Mouse (Mus musculus) retina, embryonic 14.5 days (tissue): ENCODE data around the gene Camk1d.
"Not testable (repeated sequence)": the region's sequence is repeated elsewhere in the genome, so short reads cannot be mapped to it uniquely, and the experiment has no call there.

Experiments
- DNase-seq: peaks from one replicate; pipeline ENCODE4 v3.0.0-alpha.2; 2015; ENCODE audit warnings: low spot score

Gene Camk1d

GRCm38 (mm10) chr2:5319138-5319537 lies 395.2 kb downstream of the Camk1d start:
- DNase-seq, result no peak

DNA sequence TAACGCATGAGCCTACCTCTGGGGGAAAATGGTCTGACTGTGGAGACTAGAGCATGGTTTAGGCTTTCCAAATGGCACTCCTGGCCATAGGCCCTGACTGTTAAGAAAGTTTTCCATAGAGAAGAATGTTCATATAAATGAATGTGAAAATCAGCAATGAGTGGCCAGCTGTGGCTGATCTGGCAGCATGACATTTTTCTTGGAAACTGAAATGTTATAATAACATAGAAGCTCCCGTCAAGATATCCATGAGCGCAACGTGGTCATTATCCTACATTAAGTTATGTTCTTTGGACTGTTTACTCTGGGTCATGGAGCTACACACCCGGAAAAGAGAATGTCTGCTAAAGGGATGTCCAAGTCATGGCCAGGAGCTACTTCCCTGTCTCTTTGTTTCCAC lies 397.6 kb downstream of the Camk1d start:
- DNase-seq, result no peak

DNA sequence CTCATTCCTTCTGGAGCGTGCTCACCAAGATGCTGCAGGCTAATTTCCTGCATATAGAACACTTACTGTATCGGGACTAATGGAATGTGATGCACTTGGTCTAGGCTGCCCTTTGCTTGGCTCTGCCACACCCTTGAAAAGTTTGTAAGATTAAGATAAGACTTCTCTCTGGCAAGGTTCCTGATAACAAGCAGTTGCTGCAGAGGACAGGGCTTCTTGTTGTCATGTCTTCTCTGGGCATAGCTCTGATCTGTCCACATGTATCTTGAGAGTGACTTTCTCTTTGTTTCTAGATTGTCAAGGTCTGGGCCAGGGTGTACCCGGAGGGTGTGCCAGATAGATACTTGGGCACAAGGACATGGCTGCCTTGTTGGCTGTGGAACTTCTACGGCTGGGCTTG lies 398.1 kb downstream of the Camk1d start:
- DNase-seq, result no peak

DNA sequence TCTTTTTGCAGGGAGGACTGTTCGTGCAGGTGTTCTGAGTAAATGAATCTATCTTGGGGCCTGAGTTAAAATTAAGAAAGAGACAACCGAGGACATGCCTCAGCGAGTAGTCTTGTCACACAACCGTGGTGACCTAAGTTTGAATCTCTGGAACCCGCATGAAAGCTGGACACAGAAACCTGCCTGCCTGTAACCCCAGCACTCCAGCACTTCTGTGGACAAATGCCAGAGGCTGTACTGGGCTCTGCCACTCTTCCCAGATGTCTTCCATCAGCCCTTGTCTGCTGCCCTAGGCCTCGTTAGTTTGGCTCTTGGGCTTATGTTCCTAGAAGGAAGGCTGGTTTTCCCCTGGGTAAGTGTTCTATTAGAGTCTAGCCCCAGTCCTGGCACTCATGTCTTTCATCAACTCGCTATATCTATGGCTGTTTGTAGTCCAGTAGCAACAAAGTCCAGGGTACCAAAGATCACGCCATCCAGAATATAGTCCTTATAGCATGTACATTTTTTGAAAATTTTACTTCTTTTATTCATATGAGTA lies 399.0 kb downstream of the Camk1d start:
- no peak for DNase-seq

DNA sequence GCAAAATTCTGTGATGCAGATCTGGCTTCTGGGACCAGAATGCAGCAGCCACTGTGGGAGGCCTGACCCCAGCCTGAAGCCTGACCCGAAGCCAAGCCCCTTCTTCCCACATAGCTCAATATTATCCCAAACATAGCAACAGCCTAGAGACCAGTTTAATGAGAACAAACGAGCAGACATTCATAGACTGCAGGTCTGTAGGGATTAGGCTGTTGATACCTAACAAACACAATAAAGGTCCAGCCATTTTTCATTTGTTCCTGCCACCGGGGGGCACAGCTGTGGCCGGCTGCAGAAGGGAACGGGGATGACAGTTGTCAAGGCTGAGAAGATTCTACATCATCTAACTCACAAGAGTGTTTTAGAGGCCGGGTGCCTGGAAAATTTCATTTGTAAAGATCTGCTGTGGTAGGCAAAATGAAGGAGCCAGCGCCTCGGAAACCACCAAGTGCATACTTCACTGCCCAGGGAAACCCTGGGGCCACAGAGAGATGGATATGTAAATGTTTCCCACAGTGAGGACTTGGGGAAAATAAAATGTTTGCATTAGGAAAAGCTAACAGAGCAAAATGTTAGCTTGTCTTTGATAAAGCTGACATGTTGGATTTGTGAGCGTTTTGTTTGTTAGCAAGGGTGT lies 399.7 kb downstream of the Camk1d start:
- peak; percentile 87 for DNase-seq

- DNase-seq, result no peak
These were observed 409.2 kb downstream of the Camk1d start for GRCm38 (mm10) chr2:5305156-5305555.

DNA sequence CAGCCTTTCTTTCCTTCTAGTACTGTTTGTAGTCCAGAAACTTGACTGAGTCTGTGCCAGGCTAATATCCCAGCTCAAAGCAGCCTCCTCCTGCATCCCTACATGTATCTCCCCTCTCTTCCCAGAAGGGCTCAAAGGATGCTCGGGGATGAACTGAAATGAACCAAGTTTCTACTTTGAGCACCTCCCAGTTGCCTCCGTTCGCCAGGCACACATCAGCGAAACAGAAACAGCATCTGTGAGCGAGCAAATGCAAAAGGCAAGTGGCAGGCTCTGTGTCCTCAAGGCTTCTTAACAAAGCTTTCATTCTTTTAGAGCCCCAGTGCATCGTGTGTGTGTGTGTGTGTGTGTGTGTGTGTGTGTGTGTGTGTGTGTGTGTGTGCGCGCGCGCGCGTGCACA lies 409.9 kb downstream of the Camk1d start:
- DNase-seq, result no peak

DNA sequence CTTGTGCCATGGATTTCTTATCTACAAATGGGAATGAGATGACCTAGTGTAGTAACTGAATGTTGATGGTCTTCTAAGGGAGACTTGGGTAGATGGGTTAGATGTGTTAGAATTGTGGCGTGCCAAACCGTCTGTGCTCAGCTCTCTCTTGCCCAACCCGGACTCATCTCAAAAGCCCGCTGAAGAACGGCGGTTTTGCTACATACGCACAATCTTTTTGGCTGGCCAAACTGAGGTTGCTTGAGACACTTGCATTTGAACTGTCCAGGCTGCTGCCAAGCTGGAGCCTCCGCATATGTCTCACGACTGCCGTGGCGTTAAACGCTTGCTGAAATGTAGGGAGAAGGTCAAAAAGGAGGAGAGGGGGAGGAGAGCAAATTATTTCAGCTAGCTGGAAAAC lies 413.0 kb downstream of the Camk1d start:
- DNase-seq, result no peak

DNA sequence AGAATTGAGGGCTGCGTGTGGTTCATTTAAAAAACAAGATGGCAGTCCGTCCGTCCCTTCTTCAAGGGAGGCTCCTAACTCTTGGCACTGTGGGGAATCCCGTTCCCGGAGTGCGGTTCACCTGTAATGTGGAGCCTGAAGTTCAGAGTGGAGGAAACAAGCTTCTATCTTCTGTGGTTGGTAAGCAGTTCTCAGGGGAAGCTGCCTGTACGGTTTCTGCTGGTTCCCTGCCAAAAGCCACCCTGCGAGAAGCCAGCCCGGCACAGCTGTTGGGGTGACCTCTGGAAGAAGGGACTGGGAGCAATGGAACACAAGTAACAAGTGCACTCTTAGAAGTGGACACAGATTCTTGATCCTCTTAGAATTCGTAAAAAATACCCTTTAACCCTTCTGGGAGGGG lies 416.2 kb downstream of the Camk1d start:
- DNase-seq, result no peak

DNA sequence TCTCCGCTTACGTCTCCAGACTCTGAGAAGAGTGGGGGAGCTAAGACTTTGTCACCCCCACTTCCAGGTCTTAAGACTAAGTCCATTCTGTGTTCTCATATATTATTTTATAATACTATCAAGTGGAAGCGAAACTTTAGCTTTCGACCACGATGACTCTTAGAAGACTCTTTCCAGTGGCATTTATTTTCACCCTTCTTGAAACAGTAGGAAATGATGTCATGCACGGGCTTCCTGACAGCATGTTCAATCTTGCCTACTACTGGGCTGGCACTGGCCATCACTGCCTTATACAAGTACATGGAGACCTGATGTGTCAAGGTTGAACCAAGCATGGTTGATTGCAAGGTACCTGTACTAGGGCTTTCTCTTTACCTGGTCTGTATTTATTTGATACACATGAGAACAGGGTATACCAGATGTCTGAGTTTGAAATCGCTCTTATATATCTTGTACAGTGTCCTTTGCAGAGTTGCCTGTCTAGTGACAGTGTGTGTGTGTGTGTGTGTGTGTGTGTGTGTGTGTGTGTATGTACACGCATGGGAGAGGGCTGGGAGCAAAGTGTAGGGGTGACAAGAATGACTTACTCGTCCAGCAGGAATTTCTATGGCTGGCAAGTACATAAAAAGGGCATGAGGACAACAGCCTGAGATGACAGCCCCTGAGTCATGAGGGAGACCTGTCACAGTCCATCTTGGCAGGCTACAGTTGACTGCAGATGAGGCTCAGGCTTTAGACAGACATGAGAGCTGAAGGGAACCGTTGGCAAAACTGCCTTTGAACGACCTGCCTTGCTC lies 417.4 kb downstream of the Camk1d start:
- DNase-seq, result no peak

GRCm38 (mm10) chr2:5295098-5295497 lies 419.2 kb downstream of the Camk1d start:
- DNase-seq, result no peak

DNA sequence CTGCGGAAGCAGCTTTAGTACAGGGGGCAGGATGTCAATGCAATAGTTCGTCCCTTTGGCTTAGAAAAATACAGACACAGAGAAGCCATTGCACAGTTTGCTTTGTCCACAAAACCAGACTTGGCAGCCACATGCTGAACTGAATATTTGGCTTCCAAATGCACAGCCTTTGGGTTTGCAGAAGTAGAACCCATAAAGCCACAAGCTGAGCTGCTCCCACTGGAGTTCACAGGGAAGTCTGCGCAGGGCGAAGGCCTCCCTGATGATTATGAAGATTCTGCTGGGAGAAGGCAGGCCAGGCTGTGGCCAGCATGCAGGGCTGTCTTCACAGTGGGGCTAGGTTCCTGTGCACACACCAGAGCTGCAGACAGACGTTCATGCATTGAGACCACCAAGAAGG lies 419.9 kb downstream of the Camk1d start:
- DNase-seq, result no peak

- no peak for DNase-seq
These were observed 425.7 kb downstream of the Camk1d start for GRCm38 (mm10) chr2:5288593-5288992.

GRCm38 (mm10) chr2:5287044-5287380 lies 427.3 kb downstream of the Camk1d start:
- DNase-seq, result no peak

- DNase-seq, result no peak
These were observed 427.9 kb downstream of the Camk1d start for GRCm38 (mm10) chr2:5286189-5287043.

GRCm38 (mm10) chr2:5284351-5284750 lies 430.0 kb downstream of the Camk1d start:
- no peak for DNase-seq

DNA sequence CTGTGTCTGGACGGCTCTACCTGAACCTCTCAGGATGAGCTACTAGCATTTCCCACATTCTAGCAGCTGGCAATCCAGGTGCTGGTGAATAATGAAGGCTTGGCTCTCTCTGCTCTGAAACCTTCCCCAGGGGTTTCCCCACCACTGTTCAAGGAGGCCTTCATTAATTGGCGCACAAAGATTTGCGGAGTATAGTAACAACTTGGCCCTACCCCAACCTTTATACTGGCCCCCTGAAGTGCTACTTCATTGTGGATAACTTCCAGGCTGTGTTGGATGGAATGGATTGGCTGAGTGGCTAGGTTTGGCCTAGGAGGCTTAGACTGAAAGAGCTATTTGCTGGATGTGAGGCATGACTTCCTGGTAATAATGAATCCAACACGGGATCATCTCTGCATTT lies 431.7 kb downstream of the Camk1d start:
- DNase-seq, result no peak

DNA sequence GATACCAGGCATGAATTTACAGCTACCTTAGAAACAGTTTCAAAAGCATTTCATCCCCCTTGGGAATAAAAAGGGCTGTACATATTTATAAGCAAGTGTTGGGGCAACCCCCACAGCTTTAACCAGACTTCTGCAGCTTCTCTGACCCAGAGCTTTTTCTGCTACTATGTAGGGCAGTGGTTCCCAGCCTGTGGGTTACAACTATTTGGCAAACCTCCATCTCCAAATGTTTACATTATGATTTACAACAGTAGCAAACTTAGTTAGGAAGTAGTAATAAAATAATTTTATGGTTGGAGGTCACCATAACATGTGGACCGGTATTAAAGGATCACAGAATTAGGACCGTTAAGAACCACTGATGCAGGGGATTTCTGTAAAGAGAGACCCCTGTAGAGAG lies 446.3 kb downstream of the Camk1d start:
- no peak for DNase-seq

GRCm38 (mm10) chr2:5262279-5262678 lies 452.0 kb downstream of the Camk1d start:
- no peak for DNase-seq

GRCm38 (mm10) chr2:5258250-5258649 lies 456.1 kb downstream of the Camk1d start:
- no peak for DNase-seq

DNA sequence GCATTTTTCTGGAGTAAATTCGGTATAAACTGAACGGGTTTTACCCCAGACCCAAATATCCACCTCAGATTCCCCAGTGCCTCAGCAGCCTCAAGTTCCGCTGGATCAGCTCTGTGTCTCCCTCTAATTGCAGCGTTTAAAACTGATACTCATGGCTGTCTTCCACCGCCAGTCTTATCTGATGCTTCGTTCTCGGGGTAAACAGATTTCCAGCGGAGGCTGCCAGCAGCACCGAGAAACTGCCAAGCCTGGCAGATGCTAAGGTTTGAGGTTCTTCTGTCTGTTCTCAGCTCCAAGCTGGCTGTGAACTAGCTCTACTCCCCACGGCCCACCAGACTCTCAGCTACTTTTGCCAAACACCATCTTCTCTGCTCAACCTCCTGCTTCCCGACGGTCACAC lies 464.3 kb downstream of the Camk1d start:
- DNase-seq, result no peak

DNA sequence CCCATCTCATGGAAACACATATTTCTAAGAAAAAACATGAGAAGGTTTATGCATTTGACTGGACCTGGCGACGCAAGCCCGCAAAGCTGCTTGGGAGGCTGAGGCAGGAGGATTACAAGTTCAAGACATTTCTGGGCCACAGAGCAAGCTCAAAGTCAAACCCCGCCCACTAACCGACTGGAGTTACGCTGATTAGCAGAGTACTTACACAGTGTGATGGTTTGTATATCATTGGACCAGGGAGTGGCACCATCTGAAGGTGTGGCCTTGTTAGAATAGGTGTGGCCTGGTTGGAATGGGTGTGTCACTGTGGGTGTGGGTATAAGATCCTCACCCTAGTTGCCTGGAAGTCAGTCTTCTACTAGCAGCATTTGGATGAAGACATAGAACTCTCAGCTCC lies 465.1 kb downstream of the Camk1d start:
- DNase-seq, result not testable (repeated sequence)
